Mouse (Mus musculus) frontal cortex, adult (tissue): ENCODE measurements around the gene Gramd2.
"Not testable (repeated sequence)": the region's sequence is repeated elsewhere in the genome, so short reads cannot be mapped to it uniquely, and the experiment has no call there.

ENCODE experiments used
- ATAC-seq: cut with Nextera tagmentation; 2 replicates; pipeline ENCODE4 v1.9.2; 2017; ENCODE audit warnings: mild to moderate bottlenecking, moderate library complexity, mixed read lengths; ENCODE audit not compliant: low TSS enrichment

The Gramd2 gene

DNA sequence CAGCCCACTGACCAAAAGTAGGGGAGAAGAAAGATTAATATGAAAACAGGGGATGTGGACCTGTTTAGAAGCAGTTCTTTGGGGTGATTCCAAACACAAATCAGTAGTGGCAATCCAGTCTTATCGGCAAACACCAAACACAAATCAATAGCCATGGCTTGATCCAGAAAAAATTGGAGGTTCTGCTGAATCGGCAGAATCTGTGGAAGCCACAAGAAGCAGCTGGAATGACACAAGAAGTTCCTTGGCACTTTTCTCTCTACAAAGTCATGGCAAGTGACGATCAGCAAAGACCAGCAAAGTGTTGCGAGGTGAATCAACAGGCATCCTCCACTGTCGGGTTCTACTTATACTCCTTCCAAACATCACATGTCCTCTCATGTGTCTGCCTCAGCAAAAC lies 41.2 kb downstream of the Gramd2 start:
- ATAC-seq, result no peak

DNA sequence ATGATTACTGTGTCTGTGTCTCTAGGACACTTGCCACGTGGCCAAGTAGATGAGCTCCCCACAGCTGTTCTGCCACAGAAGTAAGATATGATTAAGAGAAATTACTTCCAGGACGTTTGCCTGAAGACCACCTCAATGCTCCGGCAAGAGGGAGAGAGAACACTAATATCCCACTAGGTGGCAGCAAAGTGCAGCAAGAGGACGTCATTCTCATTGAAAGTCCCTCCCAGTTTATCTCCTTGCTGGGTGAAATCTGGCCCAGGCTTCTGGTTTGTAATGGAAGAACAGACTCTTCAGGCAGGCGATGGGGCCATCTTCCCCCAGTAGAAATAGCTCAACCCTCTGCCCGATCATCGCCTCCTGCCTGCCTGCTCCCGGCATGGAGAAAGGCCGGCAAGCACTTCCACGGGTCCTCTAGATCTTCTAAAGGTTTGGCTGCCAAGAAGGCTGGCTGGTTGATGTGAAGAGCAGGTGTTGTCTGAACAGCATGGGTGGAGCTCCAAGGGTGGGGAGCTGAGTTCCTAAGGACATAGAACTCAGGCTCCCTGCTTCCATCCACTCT lies 43.2 kb downstream of the Gramd2 start:
- peak; percentile 82 for ATAC-seq

DNA sequence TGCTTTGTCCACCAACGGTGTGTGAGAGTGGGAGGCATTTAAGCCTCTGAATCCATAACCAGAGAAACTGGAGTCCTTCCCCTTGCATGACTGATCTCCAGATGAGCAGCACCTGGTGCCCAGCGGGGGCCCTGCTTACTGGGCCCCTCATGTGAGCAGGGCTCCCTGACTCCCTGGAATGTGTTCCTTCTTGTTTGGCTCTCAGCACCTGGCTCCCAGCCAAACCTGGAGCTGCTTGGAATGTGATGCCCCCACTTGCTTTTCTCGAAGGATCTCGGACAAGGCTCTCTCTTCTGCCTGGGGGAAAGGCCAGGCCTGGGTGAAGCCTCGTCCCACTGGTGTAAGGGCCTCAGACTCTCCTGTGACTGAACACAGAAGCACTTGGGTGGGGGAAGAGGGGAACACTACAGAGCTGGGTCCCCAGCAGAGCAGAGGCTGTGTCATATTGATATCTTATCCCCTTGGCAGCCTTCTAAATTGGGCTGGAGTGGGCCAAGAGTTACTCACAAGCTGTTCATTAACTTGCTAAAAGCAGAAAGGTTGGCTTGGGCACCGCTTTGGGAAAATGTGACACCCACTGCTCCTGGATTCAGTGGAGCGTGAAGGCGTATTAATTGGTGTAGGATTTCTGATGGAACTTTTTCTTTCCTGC lies 44.0 kb downstream of the Gramd2 start:
- peak; percentile 39; the same call in 1 of the 2 replicates for ATAC-seq

GRCm38 (mm10) chr9:59725515-59725914 lies 45.6 kb downstream of the Gramd2 start:
- no peak for ATAC-seq

DNA sequence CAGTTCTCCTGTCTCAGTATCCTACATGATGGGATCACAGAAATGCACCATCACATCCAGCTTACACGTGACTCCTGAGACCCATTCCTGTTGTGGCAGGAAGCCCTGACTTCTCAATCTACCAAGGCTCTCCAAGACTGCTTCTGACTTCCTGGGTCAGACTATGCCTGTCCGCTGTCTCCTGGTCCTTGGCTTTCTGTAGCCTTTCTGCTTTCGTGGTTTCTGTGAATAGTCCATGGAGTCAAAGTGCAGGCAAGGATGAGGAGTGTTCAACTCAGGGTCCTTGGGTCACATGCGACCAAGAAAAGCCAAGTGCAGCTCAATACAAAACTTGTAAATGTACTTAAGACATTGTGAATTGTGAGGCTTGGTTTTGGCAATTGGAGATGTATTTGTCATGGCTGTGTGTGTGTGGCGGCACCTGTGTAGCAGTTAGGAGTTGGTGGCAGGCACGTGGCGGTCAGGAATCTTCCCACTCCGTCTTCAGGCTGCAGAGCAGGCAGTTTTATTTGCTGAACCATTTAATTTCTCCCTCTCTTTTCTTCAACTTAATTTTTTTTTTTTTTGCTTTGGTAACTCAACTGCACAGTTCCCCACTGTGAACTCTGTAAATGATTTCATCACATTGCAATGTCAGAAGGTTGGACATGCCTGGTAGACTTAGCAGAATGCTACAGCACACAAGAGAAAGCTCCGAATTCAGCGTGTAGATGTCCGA lies 47.8 kb downstream of the Gramd2 start:
- no peak for ATAC-seq

- no peak for ATAC-seq
Measured at GRCm38 (mm10) chr9:59731136-59731535, 51.2 kb downstream of the Gramd2 start.

- no peak for ATAC-seq
Measured at GRCm38 (mm10) chr9:59733075-59733474, 53.1 kb downstream of the Gramd2 start.

- no peak for ATAC-seq
Measured at GRCm38 (mm10) chr9:59735394-59735793, 55.5 kb downstream of the Gramd2 start.

DNA sequence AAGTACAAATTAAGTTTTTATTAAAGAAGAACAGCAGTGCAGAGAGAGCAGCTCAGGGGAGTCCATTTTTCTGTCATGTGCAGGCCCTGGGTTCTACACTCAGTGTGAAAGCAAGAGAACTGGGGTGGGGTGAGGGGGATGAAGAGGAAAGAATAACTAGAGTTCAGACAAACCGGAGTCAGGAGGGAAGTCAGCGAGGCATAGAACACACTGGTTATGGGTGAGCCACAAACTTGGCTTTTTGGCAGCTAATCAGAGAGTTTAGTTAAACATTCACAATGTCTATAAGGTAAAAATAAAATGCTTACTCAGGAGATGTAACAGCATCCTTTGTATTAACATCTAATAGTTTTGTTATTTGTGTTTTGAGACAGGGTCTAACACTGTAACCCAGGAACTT lies 60.6 kb downstream of the Gramd2 start:
- no peak for ATAC-seq

DNA sequence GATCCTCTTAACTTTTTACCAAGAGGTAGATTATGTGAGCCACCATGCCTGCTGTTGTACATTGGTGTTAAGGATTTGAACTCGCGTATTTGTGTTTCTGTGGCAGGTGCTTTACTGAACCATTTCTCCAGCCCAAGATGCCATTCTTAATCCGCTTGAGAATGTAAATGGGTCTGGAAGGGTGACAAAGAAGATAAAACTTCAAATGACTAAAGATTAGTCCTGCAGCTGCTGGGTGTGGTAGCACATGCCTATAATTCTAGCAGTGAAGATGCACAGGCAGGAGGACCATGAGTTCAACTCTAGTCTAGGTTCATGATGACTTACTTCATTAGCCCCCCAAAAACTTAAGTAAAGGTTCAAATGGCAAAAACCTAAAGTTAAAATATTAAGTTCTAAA lies 64.0 kb downstream of the Gramd2 start:
- no peak for ATAC-seq

DNA sequence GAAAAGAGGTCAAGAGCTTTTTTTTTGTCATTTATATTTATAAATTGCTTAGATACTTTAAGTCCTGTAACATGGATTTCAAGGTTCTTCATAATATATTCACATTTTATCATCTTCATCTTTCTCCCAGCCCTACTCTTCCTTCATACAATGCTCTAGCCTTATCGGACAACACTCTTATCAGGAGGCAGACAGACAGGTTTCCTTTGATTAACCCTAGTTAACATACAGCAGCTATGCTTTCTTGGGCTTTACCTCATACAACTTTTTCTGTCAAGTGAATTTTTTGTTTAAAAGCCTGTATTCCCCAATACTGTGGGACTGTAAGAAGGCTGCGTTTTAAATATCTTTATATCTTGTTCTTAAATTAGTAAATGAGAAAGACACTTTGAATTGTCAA lies 68.4 kb downstream of the Gramd2 start:
- ATAC-seq, result no peak

GRCm38 (mm10) chr9:59748969-59749368 lies 69.0 kb downstream of the Gramd2 start:
- ATAC-seq, result no peak

DNA sequence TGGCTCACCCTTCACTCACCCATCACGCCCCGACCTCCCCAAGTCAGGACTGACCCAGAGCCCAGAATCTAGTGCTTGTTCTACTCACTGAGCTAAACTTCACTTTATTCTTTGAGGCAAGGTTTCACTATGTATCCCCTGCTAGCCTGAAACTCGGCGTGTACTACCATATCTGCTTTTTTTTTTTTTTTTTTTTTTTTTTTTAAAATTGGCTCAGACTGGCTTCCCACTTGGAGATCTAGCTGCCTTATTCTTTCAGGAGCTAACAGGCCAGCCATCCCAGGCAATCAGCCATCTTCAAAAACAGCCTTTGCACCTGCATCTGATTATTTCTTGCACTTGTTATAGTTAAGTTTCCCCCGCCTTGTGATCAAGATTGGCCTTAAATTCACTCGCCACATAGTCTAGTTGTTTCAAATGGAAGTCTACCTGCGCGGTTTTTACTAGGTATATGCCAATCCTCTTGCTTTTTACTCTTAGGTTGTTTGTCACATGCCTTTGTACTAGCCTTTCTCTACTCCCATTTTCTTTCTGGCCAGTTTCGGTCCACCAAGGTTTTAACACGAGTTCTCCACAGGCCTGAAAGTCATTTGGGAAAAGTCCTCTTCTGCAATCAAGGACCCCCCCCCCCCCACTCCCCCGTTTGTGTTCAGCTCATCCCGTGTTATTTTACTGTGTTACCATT lies 69.8 kb downstream of the Gramd2 start:
- ATAC-seq, result no peak

GRCm38 (mm10) chr9:59750267-59751065 lies 70.5 kb downstream of the Gramd2 start, which contains the start of the genes Senp8 and Myo9a:
TSS of gene Senp8 (minus strand) at chr9:59750710.
TSS of gene Myo9a (plus strand) at chr9:59750896.
- peak; percentile 75 for ATAC-seq

DNA sequence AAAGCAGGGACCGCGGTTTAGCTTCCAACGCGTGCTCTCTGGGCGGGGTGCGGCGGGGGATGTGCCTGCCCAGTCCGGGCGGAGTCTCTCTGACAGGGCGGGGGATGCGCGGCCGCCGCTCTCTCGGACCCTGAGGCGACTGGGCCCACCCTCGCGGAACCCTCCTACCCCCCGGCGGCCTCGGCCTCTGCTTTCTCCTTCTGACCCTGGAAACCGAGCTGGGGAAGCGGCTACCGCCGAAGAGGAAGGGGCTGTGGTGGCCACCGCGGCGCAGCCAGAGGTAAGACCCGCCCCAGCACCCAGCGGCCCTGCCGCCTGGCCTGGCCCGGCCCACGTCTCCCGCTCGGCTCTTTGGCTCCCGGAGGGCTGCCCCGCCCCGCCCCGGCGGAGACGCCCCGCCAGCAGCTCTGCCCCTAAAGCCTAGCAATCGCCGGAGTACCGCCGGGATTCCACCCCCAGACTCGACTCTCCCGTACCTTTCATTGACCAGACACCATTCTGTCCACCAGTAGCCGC lies 71.2 kb downstream of the Gramd2 start:
- peak; percentile 84 for ATAC-seq

- no peak for ATAC-seq
Measured at GRCm38 (mm10) chr9:59751966-59752365, 72.0 kb downstream of the Gramd2 start.

DNA sequence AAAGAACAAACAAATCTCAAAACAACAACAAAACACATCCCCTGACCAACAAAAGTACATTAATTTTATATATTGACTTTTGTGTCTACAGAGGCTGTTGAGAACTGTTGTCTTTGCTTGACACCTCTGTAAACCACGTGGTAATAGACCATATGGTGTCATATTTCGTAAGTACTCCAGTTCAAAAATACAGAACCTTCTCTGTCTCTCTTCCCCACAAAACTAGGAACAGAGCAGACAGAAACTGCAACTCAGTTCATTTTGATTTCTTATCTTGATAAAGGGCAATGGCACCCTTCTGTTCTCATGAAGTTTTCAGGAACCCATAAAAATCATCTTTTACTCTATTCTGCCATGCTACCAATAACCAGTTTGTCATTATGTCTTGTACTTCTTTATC lies 75.3 kb downstream of the Gramd2 start:
- ATAC-seq, result no peak

GRCm38 (mm10) chr9:59757016-59757415 lies 77.1 kb downstream of the Gramd2 start:
- ATAC-seq, result not testable (repeated sequence)

DNA sequence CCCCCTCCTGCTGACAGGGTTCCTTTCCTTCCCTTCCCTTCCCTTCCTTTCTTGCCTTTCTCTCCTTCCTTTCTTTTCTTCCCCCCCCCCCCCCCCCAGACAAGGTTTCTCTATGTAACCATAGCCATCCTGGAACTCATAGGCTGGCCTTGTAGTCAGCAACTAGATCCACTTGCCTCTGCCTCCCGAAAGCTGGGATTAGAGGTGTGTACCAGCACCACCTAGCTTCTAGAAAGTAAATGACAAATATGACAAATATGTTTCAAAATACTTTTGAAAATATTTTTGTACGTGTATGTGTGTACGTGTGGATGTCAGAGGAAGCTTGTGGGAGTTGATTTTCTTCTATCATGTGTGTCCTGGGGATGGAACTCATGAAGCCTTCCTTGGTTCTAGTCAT lies 80.6 kb downstream of the Gramd2 start:
- ATAC-seq, result no peak

GRCm38 (mm10) chr9:59766966-59767461 lies 87.1 kb downstream of the Gramd2 start:
- not testable (repeated sequence) for ATAC-seq
